Mouse (Mus musculus): ENCODE data around the gene Ccdc12. TPM values are rescaled to one million over a fixed set of nuclear protein-coding genes. Genes with fewer than 3 reads are reported as not detected.

The Ccdc12 gene
- polyA plus RNA-seq, 1 experiment from 2014 or later: 136 TPM

- Histone ChIP-seq H3K4me1 (peaks cover 22% of the 10 kb centered on the region), H3K36me3 (no peaks in the 10 kb centered on the region), H3K4me3 (no peak overlapping the region), H3K27ac (replicated peaks) (no peak overlapping the region), H3K9me3 (no peaks in the 10 kb centered on the region), H3K4me2 (replicated peaks) (no peak overlapping the region), H3K9ac (replicated peaks) (no peak overlapping the region), H3K27me3 (peaks cover 54% of the 10 kb centered on the region)
- ATAC-seq (ENCODE audit: low FRiP score, low read depth): no peak
- WGBS: 16% methylated on average over 1 of the region's 1 CpGs
These were observed 81.8 kb downstream of the Ccdc12 start for GRCm38 (mm10) chr9:110738054-110738453.

DNA sequence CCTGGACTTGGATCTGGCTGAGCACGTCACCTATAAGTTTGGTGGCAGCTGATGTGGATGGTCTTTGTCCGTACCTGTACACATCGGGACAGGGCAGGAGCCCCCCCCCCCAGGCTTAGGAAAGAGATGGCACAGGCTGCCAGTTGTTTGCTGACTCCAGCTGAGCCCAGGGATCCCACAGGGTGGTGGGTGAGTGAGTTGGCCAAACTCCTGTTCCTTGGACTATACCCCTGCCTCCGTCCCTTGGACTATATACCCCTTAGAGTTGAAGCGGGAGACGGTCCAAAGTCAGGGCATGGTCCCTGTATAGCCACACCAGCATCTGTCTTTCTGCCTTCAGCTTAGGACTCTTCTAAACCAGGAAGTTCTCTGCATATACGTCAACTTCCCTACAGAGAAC is 83.7 kb downstream of the Ccdc12 start:
- Histone ChIP-seq H3K4me1 (peaks cover 24% of the 10 kb centered on the region), H3K4me3 (no peak overlapping the region), H3K27ac (replicated peaks) (no peak overlapping the region), H3K36me3 (no peaks in the 10 kb centered on the region), H3K4me2 (replicated peaks) (no peak overlapping the region), H3K9ac (replicated peaks) (no peak overlapping the region), H3K9me3 (no peaks in the 10 kb centered on the region), H3K27me3 (peaks cover 53% of the 10 kb centered on the region)
- no peak for ATAC-seq (ENCODE audit: low FRiP score, low read depth)
- 87% methylated on average over 7 of the region's 7 CpGs for WGBS

- no peak for ATAC-seq (ENCODE audit: low FRiP score, low read depth)
- H3K9me3 ChIP-seq: no peaks in the 10 kb centered on the region
- peak within 1 kb of the TSS; percentile 71 for H3K27ac ChIP-seq (replicated peaks)
- H3K27me3 ChIP-seq: peaks cover 54% of the 10 kb centered on the region
- H3K9ac ChIP-seq (replicated peaks): peak within 1 kb of the TSS; percentile 78
- H3K4me2 ChIP-seq (replicated peaks): peak within 1 kb of the TSS; percentile 92
- H3K36me3 ChIP-seq: no peaks in the 10 kb centered on the region
- WGBS: 2% methylated on average over 17 of the region's 17 CpGs
- H3K4me1 ChIP-seq: peaks cover 24% of the 10 kb centered on the region
- peak within 1 kb of the TSS; percentile 62 for H3K4me3 ChIP-seq
These were observed 85.5 kb downstream of the Ccdc12 start, which contains the start of gene Myl3 for GRCm38 (mm10) chr9:110741711-110742294. Myl3 (plus strand) TSS chr9:110741861.

DNA sequence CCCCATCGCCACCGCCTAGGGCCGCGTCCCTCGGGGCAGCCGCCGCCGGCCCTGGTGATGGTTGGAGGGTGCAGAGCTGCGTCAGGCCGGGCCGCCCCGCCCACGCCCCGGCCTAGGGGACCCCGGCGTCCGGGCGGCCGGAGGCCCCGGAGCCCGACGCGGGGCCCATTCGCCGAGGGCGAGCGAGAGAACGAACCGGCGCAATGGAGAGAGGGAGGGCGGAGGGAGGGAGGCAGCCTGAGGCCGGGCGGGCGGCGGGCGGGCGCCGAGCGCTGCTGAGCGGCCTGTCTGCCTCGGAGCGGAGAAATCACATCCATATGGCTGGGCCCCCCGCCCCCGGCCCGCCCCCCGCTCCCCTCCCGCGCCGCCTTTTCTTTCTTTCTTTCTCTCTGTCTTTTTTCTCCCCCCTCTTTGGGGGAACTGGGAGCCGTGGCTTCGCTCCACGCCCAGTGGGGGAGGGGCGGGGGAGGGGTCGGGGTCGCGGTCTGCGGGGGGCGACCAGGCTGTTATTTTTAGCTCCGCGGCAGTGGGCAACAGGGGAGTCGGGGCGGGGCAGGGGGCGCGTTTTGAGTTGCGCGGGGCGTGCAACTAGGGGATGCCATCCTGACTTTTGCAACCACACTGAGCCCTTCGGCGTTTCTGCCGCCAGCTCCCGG is 86.1 kb downstream of the Ccdc12 start:
- ATAC-seq (ENCODE audit: low FRiP score, low read depth): peak; percentile 78
- H3K4me3 ChIP-seq: peak overlapping the region; percentile 62
- no peaks in the 10 kb centered on the region for H3K36me3 ChIP-seq
- 1% methylated on average over 34 of the region's 71 CpGs for WGBS
- H3K27ac ChIP-seq (replicated peaks): peak overlapping the region; percentile 71
- H3K9me3 ChIP-seq: no peaks in the 10 kb centered on the region
- peaks cover 24% of the 10 kb centered on the region for H3K4me1 ChIP-seq
- peaks cover 54% of the 10 kb centered on the region for H3K27me3 ChIP-seq
- peak overlapping the region; percentile 78 for H3K9ac ChIP-seq (replicated peaks)
- H3K4me2 ChIP-seq (replicated peaks): peak overlapping the region; percentile 92

- H3K36me3 ChIP-seq: no peaks in the 10 kb centered on the region
- H3K4me1 ChIP-seq: peaks cover 24% of the 10 kb centered on the region
- H3K9me3 ChIP-seq: no peaks in the 10 kb centered on the region
- peak overlapping the region; percentile 62 for H3K4me3 ChIP-seq
- ATAC-seq (ENCODE audit: low FRiP score, low read depth): peak; percentile 48
- H3K27me3 ChIP-seq: peaks cover 54% of the 10 kb centered on the region
- peak overlapping the region; percentile 92 for H3K4me2 ChIP-seq (replicated peaks)
- H3K9ac ChIP-seq (replicated peaks): peak overlapping the region; percentile 78
- WGBS: under 1% methylated on average over 42 of the region's 49 CpGs
- H3K27ac ChIP-seq (replicated peaks): peak overlapping the region; percentile 71
These were observed 86.7 kb downstream of the Ccdc12 start for GRCm38 (mm10) chr9:110742951-110743455.

GRCm38 (mm10) chr9:110743456-110744323 is 87.4 kb downstream of the Ccdc12 start:
- peak; percentile 64 for ATAC-seq (ENCODE audit: low FRiP score, low read depth)
- Histone ChIP-seq H3K36me3 (no peaks in the 10 kb centered on the region), H3K4me2 (replicated peaks) (peak overlapping the region; percentile 92), H3K4me1 (peaks cover 24% of the 10 kb centered on the region), H3K27ac (replicated peaks) (peak overlapping the region; percentile 71), H3K9ac (replicated peaks) (peak overlapping the region; percentile 78), H3K27me3 (peaks cover 58% of the 10 kb centered on the region), H3K4me3 (peak overlapping the region; percentile 62), H3K9me3 (no peaks in the 10 kb centered on the region)
- 3% methylated on average over 55 of the region's 63 CpGs for WGBS

DNA sequence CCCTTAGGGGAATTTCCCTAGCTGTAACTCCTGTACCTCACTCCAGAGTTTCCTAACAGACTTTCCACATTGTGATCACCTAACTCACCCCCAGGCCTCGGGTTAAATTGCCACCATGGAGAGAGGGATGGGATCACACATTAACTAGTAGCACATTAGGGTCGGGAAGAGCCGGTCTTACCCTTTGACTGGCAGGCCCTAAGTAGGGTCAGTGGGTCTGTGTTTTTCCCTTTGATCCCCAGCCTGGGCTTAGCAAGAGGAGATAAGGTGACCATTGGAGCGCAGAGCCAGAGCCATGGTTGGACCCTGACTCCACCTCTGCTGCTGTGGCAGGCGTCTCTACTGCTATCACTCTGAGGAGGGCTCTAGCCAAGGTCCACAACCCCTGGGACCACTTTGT is 89.4 kb downstream of the Ccdc12 start:
- H3K9me3 ChIP-seq: no peaks in the 10 kb centered on the region
- H3K4me3 ChIP-seq: no peak overlapping the region
- no peaks in the 10 kb centered on the region for H3K36me3 ChIP-seq
- peaks cover 24% of the 10 kb centered on the region for H3K4me1 ChIP-seq
- peaks cover 55% of the 10 kb centered on the region for H3K27me3 ChIP-seq
- 7% methylated on average over 5 of the region's 5 CpGs for WGBS
- ATAC-seq (ENCODE audit: low FRiP score, low read depth): no peak
- H3K9ac ChIP-seq (replicated peaks): no peak overlapping the region
- no peak overlapping the region for H3K4me2 ChIP-seq (replicated peaks)
- H3K27ac ChIP-seq (replicated peaks): no peak overlapping the region

DNA sequence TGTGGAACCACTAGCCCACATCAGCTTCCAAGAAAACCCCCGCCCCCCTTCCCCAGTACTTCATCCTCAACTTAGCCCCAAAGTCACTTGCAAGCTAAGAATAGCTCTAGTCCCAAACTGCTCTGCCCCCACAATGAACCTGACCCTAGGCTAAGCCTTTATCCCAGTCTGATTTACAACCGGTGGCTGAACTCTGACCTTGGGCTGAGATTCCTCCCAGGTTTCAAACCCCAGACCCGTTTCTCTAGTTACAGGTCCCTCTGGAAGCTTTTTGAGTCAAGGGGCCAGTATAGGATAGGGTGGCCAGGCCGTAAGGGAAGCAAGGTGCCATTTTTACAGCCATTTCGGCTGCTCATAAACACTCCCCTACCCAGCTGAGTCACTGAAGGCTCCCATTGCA is 89.9 kb downstream of the Ccdc12 start:
- H3K27ac ChIP-seq (replicated peaks): no peak overlapping the region
- no peaks in the 10 kb centered on the region for H3K9me3 ChIP-seq
- no peaks in the 10 kb centered on the region for H3K36me3 ChIP-seq
- H3K27me3 ChIP-seq: peaks cover 50% of the 10 kb centered on the region
- no peak overlapping the region for H3K4me2 ChIP-seq (replicated peaks)
- H3K4me1 ChIP-seq: peaks cover 19% of the 10 kb centered on the region
- 29% methylated on average over 5 of the region's 5 CpGs for WGBS
- H3K9ac ChIP-seq (replicated peaks): no peak overlapping the region
- no peak for ATAC-seq (ENCODE audit: low FRiP score, low read depth)
- H3K4me3 ChIP-seq: no peak overlapping the region

GRCm38 (mm10) chr9:110746961-110747360 is 90.7 kb downstream of the Ccdc12 start, which contains the start of gene Pth1r:
Pth1r (minus strand) TSS chr9:110747145.
- Histone ChIP-seq H3K27me3 (peaks cover 43% of the 10 kb centered on the region), H3K9me3 (no peaks in the 10 kb centered on the region), H3K4me2 (replicated peaks) (no peak within 1 kb of the TSS), H3K4me3 (no peak within 1 kb of the TSS), H3K27ac (replicated peaks) (no peak within 1 kb of the TSS), H3K4me1 (peaks cover 12% of the 10 kb centered on the region), H3K9ac (replicated peaks) (no peak within 1 kb of the TSS), H3K36me3 (no peaks in the 10 kb centered on the region)
- 64% methylated on average over 7 of the region's 7 CpGs for WGBS
- ATAC-seq (ENCODE audit: low FRiP score, low read depth): no peak

GRCm38 (mm10) chr9:110748451-110748850 is 92.1 kb downstream of the Ccdc12 start:
- no peak overlapping the region for H3K27ac ChIP-seq (replicated peaks)
- H3K27me3 ChIP-seq: peaks cover 39% of the 10 kb centered on the region
- no peak overlapping the region for H3K9ac ChIP-seq (replicated peaks)
- WGBS: 78% methylated on average over 2 of the region's 2 CpGs
- H3K4me3 ChIP-seq: no peak overlapping the region
- H3K36me3 ChIP-seq: no peaks in the 10 kb centered on the region
- H3K4me1 ChIP-seq: peaks cover 3% of the 10 kb centered on the region; the same call in 1 of the 2 replicates
- H3K4me2 ChIP-seq (replicated peaks): no peak overlapping the region
- ATAC-seq (ENCODE audit: low FRiP score, low read depth): no peak
- H3K9me3 ChIP-seq: no peaks in the 10 kb centered on the region

GRCm38 (mm10) chr9:110750404-110751187 is 94.3 kb downstream of the Ccdc12 start:
- Histone ChIP-seq H3K4me2 (replicated peaks) (no peak overlapping the region), H3K27ac (replicated peaks) (no peak overlapping the region), H3K9me3 (no peaks in the 10 kb centered on the region), H3K36me3 (no peaks in the 10 kb centered on the region), H3K4me1 (no peaks in the 10 kb centered on the region), H3K9ac (replicated peaks) (no peak overlapping the region), H3K4me3 (no peak overlapping the region), H3K27me3 (peaks cover 18% of the 10 kb centered on the region)
- 54% methylated on average over 14 of the region's 14 CpGs for WGBS
- ATAC-seq (ENCODE audit: low FRiP score, low read depth): no peak
